Mouse (Mus musculus) ES-E14 (cell line): ENCODE data around the gene Fmnl3.

ENCODE experiments used
- CHD2 ChIP-seq: IDR thresholded peaks from 2 replicates; pipeline ENCODE4 v1.6.1; 2014; ENCODE audit warnings: mild to moderate bottlenecking, low read depth, low read length, inconsistent platforms
- HCFC1 ChIP-seq: IDR thresholded peaks from 2 replicates; pipeline ENCODE4 v1.6.1; 2012; ENCODE audit warnings: low read length, inconsistent platforms, borderline replicate concordance; ENCODE audit not compliant: insufficient read depth
- MAFK ChIP-seq: IDR thresholded peaks from 2 replicates; pipeline ENCODE4 v1.6.1; 2014; ENCODE audit warnings: mild to moderate bottlenecking, low read depth, low read length, inconsistent platforms; ENCODE audit not compliant: insufficient read depth
- ZC3H11A ChIP-seq: IDR thresholded peaks from 2 replicates; pipeline ENCODE4 v1.6.1; 2012; ENCODE audit warnings: low read depth, mild to moderate bottlenecking, inconsistent platforms, low read length, borderline replicate concordance
- ZNF384 ChIP-seq: IDR thresholded peaks from 2 replicates; pipeline ENCODE4 v1.6.1; 2012; ENCODE audit warnings: low read depth, low read length, inconsistent platforms

- TF ChIP-seq HCFC1 (no peak), ZC3H11A (no peak), MAFK (no peak), CHD2 (no peak), ZNF384 (no peak)
These were observed 38.6 kb upstream of the Fmnl3 start for GRCm38 (mm10) chr15:99408845-99409244.
